Mouse (Mus musculus) cortical plate, adult 2 months (tissue): ENCODE data around the gene Rnf151.

Experiments
- CTCF ChIP-seq: fragments of 200-500 bp; IDR thresholded peaks from 2 replicates; pipeline ENCODE4 v1.5.1; 2011; ENCODE audit warnings: mild to moderate bottlenecking, control low read depth, low read length; ENCODE audit not compliant: insufficient read depth; ENCODE audit errors: extremely low read depth
- POLR2A ChIP-seq: fragments of 200-500 bp; IDR thresholded peaks from 2 replicates; pipeline ENCODE4 v1.6.1; 2011; ENCODE audit warnings: mild to moderate bottlenecking, low read length, control low read depth; ENCODE audit not compliant: insufficient read depth; ENCODE audit errors: extremely low read depth

- TF ChIP-seq CTCF, result no peak
- TF ChIP-seq POLR2A, result no peak
These were observed 9.8 kb upstream of the Rnf151 start, which contains the start of gene Rpl3l for GRCm38 (mm10) chr17:24727618-24728017.
